Mouse (Mus musculus) cerebellum, postnatal 14 days (tissue): ENCODE results near the gene Otc.

Source experiments
- DNase-seq, 2 experiments: peaks; one replicate each; pipeline ENCODE4 v3.0.0; 2021; ENCODE audit warnings: mixed read lengths in 2 of 2

Gene Otc

GRCm38 (mm10) chrX:10251852-10252504 lies at the start of gene Otc:
Gene Otc, plus strand, starts transcription at chrX:10252305.
- DNase-seq = no peak

- no peak for DNase-seq
Measured at GRCm38 (mm10) chrX:10205937-10206336, 46.2 kb upstream of the Otc start.

GRCm38 (mm10) chrX:10215972-10216371 lies 36.1 kb upstream of the Otc start:
- peak in 1 of 2 experiments; percentile 43 for DNase-seq

- peak; percentile 93 to 95 for DNase-seq
Measured at GRCm38 (mm10) chrX:10216410-10216949, 35.6 kb upstream of the Otc start, which contains the start of gene Rpgr. Gene Rpgr, minus strand, starts transcription at chrX:10216920.

GRCm38 (mm10) chrX:10219281-10219680 lies 32.8 kb upstream of the Otc start:
- peak; percentile 48 to 69 for DNase-seq

GRCm38 (mm10) chrX:10233051-10233450 lies 19.1 kb upstream of the Otc start:
- peak; percentile 15 to 38 for DNase-seq

GRCm38 (mm10) chrX:10234617-10235016 lies 17.5 kb upstream of the Otc start:
- DNase-seq = no peak

- no peak for DNase-seq
Measured at GRCm38 (mm10) chrX:10239515-10239914, 12.6 kb upstream of the Otc start.

DNA sequence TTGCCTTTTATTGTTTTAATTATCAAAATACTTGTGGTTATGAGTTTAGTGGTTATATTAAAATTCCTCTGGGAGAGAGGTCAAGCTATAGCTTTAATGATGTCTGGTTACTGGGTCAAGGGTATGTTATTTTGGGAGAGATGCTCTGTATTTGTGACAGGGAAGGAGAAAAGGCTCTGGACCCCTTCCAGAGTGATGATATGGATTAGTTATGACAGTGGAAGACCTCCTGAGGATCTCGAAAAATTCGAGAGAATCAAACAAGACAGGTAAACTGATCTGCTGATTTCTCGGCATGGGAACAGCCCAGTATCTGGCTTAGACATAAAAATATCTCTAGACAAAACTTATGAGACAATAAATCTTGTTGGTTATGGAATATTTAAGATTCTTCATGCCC lies 8.2 kb upstream of the Otc start:
- peak; percentile 9 to 46 for DNase-seq

- DNase-seq = no peak
Measured at GRCm38 (mm10) chrX:10251357-10251756, 748 bp upstream of the Otc start.

- no peak for DNase-seq
Measured at GRCm38 (mm10) chrX:10257774-10258173, 5.7 kb downstream of the Otc start.

GRCm38 (mm10) chrX:10258260-10258659 lies 6.2 kb downstream of the Otc start:
- DNase-seq = no peak

DNA sequence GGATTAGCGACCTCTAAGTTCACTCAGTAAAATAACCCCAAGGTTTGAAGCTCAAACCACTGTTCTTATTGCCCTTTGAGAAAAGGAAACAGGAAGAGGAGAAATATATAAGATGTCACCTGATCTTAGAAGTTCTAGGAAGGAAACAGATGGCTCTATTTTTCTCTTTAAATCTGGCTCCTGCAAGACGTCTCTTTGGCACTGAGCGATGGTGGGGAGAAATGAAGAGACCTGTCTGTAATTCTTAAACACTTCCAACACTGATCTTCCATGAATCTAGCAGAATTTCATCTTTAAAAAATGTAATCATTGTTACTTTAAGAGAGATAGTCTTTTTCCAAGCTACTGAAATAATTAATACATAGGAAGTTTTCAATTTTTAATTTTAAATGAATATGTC lies 16.2 kb downstream of the Otc start:
- peak in 1 of 2 experiments; percentile 20 for DNase-seq

GRCm38 (mm10) chrX:10268761-10269437 lies 16.8 kb downstream of the Otc start:
- peak; percentile 29 to 65 for DNase-seq

- no peak for DNase-seq
Measured at GRCm38 (mm10) chrX:10297341-10297740, 45.2 kb downstream of the Otc start.

DNA sequence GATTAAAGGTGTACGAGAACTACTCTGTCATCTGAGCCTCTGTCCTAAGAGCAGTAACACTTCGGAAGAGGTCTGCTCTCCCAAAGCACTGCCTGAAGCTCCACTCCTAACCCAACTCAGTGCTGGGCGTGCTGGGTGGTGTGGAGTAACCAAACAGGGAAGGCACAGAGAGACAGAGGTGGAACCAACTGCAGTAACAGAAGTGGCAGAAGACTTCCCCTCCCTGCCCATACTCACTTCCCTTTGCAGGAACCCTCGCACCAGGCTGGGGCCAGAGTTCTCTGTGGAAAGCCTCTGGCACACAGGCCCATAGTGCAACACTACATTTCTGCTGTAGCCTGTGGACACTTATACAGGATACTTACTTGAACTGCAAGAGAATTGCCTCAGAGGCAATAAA lies 66.1 kb downstream of the Otc start:
- DNase-seq = no peak

- no peak for DNase-seq
Measured at GRCm38 (mm10) chrX:10330246-10330645, 78.1 kb downstream of the Otc start.

- DNase-seq = no peak
Measured at GRCm38 (mm10) chrX:10331749-10332148, 79.6 kb downstream of the Otc start.

- no peak for DNase-seq
Measured at GRCm38 (mm10) chrX:10336816-10337215, 84.7 kb downstream of the Otc start.

GRCm38 (mm10) chrX:10355867-10356266 lies 103.8 kb downstream of the Otc start:
- no peak for DNase-seq
